Mouse (Mus musculus): ENCODE results near the gene S100a8.
A peak's percentile ranks its signal among the peaks of the same experiment; 100 is the strongest.

The S100a8 gene

DNA sequence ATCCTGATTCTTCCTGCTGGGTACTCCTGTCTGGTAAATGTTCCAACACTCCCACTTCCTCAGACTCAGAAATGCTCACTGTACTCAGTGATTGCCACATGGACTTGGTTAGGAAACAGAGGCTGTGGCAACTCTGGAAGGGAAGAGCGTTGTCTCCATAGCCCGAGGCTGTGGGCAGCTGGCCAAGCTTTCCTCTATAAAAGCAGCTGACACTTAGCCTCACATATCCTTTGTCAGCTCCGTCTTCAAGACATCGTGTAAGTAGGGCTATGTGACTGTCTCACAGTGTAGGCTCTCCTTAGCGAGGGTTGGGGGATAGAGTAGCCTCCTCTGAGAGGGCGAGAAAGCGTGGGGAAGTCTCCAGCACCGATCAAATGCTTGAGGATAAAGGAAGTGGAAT, at the start of gene S100a8:
Gene S100a8, plus strand, starts transcription at position 133 of the 400 bp plus-strand sequence.
- DNase-seq: peak; percentile 37 to 39

DNA sequence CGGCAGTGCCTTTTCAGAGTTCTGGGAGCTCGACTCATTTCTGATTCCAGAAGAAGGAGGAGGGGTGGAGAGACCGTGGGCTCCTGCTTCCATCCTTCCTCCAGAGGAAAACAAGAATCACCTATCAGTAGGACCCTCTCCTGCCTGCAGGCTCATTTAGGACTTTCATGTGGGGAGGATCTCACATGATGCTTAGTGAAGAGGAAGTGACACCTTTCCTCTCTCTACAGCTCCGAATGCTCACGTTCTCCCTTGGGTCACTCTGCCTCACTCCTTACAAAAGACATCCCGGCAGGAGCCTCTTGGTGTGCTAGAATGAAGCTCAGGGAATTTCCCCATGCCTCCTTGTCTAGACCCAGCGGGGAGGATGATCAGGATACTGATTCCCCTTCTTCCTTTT, 47.2 kb upstream of the S100a8 start:
- DNase-seq: no peak

DNA sequence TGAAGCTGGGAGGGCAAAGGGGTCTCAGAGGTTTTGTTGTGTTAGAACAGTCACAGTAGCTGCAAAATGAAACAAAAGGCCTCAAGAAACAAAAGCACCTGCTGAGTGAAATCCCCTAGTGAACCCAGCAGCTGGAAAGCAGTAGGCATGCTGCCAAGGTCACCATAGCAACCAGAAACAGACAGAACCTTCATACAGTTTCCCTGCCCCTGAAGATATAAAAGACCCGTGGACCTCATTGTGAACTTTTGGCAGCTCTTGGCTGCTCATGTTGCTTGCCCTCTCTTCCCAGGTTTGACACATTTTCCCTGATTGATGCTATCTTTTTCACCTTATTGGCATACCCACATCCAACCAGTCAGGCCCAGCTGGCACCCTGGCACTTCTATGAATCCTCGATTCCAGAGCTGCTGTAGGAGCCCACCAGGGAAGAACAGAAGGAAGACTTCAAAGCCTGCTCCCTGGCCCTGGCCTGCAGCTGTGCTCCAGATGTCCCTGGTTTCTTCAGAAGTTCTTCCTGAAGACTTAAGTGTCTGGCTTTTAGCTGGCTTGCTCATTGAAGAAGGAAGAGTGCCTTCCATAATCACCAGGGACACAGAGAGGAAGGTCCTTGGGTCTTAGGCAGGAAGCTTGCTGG, 45.2 kb upstream of the S100a8 start:
- peak; percentile 72 to 82 for DNase-seq

- no peak for DNase-seq
These were observed 43.3 kb upstream of the S100a8 start for GRCm38 (mm10) chr3:90625496-90625895.

- DNase-seq: no peak
These were observed 42.3 kb upstream of the S100a8 start for GRCm38 (mm10) chr3:90626266-90627021.

DNA sequence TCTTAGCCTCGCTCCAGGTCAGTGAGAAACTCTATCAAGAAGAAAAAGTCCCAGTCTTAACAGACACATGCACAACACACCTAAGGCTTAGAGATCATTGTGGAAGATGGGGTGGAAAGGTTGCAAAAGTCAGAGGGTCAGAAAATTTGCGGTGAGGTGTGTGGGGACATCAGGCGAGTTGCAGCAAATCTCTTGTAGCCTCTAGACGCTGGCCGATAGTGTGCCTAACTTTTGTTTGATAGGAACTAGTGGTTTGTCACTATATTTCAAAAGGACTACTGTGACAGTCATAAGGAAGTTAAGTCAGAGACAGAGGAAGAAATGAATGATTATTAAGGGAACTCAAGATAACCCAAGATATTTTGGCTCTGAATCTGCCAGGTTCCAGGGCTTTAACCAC, 41.4 kb upstream of the S100a8 start:
- no peak for DNase-seq

GRCm38 (mm10) chr3:90627807-90628206, 41.0 kb upstream of the S100a8 start:
- peak in 1 of 2 experiments; percentile 49 for DNase-seq

GRCm38 (mm10) chr3:90629298-90629697, 39.5 kb upstream of the S100a8 start:
- DNase-seq: peak in 1 of 2 experiments; percentile 26

GRCm38 (mm10) chr3:90631984-90632383, 36.8 kb upstream of the S100a8 start:
- no peak for DNase-seq

DNA sequence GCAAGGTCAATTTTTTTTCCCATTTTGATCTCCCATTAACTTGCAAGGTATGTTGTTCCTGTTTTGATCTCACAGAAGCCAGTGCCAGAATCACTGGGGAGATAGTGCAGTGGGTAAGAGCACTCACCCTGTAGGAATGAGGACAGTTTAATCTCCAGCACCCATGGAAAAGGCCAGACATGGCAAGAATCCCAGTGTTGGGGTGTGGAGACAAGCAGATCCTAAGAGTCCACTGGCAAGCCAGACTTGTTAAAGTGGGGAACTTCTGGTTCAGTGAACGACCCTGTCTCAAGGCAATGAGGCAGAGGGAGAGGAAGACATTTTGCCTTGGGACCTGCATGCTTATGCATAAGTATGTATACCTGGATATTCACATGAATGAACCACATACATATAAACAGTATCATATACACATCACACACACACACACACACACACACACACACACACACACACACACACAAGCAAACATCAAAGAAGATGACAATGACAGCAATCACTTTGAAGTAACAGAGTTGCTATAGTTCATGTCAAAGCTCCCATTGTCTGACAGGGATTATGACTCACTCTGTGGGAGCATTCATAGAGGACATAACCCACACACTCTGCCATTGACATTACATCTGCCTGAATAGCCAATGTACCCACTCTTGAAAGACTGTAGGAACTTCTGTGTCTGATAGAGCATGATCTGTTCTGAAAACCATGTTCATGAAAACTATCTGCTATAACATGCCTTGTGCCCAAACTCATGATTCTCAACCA, 30.1 kb upstream of the S100a8 start:
- DNase-seq: no peak

DNA sequence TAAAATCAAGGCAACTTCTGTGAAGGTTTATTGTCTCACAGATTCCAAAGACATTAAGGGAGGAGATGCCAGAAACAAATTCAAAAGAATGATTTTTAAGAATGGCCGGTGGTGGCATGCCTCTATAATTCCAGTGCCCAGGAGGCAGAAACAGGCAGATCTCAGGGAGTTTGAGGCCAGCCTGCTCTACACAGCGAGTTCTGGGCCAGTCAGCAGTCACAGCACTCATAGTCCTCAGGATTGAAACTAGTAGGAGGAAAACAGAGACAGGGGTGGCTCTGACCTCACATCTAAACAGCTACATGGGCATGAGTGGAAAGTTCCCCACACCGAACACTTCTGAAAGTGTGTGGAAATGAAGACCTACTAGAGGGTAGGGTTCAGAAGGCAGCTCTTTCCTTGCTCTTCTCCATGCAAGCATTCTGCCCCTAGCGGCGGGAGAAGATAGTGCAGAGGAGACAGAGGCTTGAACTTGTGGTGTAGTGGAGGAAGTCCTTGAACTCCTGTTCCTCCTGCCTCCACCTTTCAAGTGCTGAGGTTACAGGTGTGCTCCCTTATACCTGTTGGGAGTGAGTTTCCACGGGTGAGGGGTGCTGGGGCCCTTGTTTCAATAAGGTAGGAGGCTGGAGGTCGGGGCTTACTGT, 29.1 kb upstream of the S100a8 start:
- DNase-seq: peak in 1 of 2 experiments; percentile 20

- no peak for DNase-seq
These were observed 27.8 kb upstream of the S100a8 start for GRCm38 (mm10) chr3:90640981-90641380.

GRCm38 (mm10) chr3:90644220-90644619, 24.6 kb upstream of the S100a8 start:
- DNase-seq: peak; percentile 54 to 59

GRCm38 (mm10) chr3:90647291-90647690, 21.5 kb upstream of the S100a8 start:
- no peak for DNase-seq

GRCm38 (mm10) chr3:90648981-90649380, 19.8 kb upstream of the S100a8 start:
- DNase-seq: no peak

DNA sequence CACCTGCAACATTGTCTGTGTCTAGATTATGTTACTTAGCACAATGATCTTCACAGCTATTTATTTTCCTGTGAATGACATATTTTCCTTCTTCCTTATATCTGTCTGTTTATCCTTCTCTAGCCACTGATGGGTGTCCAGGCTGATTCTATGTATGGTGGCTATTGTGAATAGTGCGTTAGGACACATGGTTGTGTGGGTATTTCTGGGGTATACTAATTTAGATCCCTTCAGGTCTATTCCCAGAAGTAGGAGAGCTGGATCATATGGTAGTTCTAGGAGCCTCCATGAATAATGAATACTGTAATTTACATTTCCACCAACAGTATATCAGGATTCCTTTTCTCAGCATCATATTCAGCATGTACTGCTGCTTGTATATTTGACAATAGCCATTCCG, 18.9 kb upstream of the S100a8 start:
- DNase-seq: no peak

- peak; percentile 52 to 60 for DNase-seq
These were observed 15.8 kb upstream of the S100a8 start for GRCm38 (mm10) chr3:90652878-90653508.

DNA sequence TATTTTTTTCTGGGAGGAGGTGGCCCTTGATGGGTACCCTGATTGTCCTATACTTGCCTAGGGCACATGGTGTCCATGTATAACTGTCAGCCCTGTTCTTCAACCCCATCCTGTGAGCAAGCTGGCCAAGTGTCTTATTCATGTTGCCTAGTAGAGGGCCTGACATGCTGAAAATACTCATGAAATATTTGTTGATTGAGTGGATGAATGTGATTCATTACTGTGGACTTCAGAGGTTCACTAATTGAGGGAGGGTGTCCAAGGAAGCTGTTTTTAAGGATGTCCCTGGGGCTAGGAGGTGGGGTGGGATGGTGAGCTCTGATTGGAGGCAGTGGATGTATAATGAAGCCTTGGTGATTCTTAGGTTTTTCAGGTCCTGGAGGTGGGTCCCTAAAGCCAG, 15.1 kb upstream of the S100a8 start, which contains the start of gene S100a7a:
Gene S100a7a, plus strand, starts transcription at position 301 of the 400 bp plus-strand sequence.
- no peak for DNase-seq

DNA sequence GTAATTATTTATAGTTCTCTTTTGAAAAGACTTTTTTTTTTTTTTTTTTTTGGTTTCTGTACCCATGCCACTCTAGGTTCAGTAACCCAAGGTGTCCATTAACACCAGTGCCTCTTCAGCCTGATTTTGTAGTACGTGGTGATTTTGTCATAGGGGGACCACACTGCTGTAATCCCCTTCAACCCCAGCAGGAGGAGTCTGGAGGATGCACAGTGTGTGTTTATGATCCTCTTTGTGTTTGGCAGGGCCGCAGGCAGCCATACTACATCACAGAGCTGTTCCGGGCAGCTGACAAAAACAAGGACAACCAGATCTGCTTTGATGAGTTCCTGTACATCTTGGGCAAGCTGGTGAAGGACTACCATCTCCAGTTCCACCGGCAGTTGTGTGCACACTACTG, 11.4 kb upstream of the S100a8 start:
- DNase-seq: no peak

DNA sequence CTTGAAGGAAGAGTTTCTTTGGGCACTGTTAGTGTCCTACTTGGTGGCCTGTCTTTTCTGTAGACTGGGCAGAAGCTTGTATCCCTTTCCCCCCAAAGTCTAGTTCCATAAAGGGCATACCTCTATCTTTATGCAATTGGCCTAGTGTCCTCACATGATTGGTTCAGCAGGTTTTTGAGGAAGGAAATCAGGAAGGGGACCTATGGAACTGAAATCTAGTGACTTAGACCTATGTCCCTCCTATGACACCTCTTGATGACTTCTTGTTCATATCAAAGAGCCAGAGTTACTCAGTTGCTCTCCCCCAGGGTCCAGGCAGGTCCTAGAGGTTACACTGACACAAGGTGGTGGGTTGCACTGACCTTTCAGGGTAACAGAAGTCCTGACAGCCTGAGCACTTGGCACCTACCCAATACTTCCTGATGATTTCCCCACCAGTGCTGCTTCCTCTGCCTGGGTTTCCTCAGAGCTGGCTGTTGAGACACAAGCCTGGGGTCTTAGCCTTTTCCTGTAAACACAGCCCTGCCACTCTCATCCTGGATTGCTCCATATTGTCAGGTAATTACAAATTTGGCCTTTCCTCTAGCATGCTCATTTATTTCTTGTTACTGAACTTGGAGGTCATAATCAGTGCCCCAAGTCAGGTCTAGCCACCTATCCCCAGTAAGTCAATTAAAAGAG, 9.3 kb upstream of the S100a8 start:
- no peak for DNase-seq

DNA sequence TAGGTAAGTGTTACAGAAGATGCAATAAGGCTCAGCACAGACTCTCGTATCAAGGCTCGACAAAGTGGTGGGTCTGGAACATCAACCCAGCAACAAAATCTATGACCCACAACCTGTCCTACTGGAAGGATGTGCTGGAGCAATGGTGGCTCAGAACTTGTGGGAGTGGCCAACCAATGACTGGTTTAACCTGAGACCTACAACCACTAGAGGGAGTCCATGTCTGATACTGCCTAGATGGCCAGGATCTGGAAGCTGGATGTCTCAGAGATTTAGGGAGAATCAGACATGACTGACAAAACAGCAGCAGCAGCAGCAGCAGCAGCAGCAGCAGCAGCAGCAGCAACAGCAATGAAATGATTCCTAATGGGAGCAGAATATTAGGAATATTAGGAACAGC, 4.6 kb upstream of the S100a8 start:
- peak in 1 of 2 experiments; percentile 26 for DNase-seq

GRCm38 (mm10) chr3:90678656-90679055, 9.9 kb downstream of the S100a8 start:
- DNase-seq: no peak
